Mouse (Mus musculus) testis, postnatal 14 days (tissue): ENCODE data around the gene Tmco3.
A peak's percentile ranks its signal among the peaks of the same experiment; 100 is the strongest.

Experiments used
- DNase-seq: peaks from one replicate; pipeline ENCODE4 v3.0.0; 2021; ENCODE audit warnings: low spot score

Tmco3 gene

DNA sequence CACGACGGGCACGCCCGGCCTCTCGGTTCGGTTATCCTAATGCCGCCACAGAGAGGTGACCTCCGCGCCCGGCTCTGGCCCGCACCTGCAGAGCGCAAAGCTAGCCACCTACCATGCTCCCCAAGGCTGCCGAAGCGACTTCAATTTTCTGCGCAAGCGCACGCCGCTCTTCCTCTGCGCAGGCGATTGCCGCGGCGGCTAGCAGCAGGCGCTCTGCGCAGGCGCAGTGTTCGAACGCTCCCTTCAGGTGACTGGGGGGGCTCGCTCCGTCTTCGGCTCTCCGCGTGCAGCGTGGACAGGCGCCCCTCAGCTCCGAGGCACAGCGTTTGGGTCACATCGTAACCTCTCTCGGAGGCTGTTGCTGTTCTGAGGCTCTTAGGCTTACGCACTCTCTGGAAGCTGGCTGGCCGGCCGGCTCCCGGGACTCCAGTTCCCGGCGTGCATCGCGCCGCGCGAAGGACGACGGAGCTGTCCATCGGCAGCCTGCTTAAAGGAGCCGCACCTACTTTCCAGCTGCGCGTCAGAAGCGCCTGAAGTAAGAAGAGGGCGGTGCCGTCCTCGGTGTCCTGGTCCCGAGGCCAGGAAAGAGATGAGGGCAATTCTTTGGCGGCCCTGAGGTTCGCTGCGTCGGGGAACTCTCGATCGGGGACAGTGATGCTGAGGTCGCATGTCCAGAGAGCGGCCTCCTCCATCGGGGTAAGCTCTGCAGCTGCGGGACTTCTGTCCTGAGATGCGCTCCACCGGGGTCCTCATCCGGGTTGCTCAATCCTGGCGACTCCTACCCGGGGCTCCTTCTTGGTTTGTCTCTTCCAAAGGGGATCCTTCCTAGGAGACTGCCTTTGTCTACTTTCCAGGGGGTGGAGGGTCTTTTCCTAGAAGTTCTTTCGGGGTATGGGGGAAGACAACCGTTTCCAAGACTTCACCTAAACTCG, at the start of gene Tmco3, which contains the start of gene Dcun1d2:
Gene Tmco3 (plus strand): TSS at position 499 of the 932 bp plus-strand sequence.
Gene Dcun1d2 (minus strand): TSS at position 440 of the 932 bp plus-strand sequence.
- peak; percentile 96 for DNase-seq

DNA sequence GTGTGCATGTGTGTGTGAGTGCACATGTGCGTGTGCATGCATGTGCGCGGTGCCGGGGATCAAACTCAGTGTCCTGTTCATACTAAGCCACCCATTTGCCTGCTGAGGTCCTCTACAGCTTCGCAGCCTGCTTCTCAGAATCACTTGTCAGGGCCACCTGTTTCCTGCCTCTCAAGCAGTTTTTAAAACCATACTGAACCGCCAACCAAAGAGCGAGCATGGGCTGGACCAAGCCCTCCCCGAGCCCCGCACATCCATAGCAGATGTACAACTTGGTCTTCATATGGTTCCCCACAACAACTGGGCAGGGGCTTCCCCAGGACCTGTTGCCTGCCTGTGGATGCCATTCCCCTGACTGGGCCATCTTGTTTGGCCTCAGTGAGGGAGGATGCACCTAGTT, 47.9 kb upstream of the Tmco3 start:
- DNase-seq = no peak

DNA sequence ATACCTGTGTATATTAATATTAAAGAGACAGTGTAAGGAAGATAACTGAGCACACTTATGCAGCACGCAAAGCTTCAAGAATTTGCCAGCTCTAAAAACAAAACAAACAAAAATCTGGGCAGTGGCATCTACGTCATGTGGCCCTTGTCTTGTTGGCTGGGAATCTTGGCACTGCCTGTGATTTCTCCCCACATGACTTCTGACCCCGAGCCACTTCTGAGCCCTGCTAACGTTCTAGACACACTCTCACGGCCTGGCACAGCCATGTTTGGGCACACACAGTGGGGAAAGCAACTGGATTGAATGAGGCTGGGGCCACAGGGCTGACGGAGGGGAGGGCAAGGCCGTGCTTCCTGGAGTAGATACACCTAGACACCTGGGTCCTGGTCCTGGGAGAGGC, 47.3 kb upstream of the Tmco3 start:
- DNase-seq = no peak

DNA sequence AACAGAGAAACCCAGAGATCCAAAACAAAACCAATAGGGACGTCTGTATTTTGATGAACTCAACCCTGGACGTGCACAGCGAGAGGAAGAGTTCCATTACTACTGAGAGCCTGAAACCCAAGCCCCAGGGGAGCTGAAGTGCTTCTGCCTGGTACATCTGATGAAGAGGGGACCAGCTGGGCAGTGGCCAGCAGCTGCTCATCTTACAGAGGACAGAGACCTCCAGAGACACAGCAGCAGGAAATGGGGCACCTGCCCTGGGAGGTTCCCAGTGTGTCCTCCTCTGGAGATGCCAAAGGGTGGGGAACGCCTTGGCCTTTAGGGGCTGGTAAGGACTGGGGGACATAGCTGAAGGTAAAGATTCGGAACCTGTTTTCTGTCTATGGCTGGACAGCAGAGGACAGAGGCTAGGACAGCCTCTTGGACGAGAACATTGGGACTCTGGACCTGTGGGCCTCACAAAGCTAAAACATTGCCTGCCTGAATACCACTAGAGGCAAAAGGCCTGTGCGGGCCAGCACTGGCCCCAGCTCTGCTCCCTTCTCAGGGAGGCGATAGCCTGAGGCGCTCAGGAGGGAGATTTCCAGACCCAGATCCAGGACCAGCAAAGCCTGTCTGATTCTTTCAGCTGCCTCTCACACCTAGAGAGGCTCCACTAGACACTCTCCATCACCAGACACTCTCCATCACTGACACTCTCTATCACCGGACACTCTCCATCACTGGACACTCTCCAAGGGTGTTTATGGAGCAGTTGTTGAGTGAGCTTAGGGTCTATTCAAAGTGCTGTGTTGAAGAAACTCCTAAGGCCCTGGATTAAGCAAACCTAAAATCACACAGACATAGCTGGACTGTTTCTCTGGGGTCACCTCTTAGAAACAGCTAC, 44.8 kb upstream of the Tmco3 start:
- no peak for DNase-seq

DNA sequence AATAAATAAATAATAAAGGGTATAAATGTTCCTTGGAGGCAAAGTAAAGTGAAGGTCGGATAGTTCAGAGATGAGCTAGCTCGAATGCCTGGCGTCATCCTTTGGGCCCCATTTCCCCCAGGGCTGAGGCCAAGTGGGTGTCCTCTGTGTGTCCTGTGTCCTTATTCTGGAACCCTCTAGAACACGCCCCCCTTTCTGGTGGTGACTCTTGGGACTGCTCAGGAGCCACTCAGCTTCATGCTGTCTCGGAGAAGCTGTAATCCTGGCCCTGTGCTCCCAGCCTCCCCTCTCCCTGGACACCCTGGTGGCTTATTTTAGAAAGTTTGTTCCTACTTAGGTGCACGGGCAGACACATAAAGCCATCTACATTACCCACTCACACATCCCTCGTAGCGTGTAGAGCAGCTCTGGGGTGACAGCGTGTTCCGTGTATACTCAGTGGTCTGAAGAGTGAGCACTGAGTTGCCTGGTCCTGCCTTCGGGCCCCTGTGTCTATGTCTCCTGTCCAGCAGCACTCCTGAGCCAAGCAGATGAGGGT, 43.6 kb upstream of the Tmco3 start:
- no peak for DNase-seq

DNA sequence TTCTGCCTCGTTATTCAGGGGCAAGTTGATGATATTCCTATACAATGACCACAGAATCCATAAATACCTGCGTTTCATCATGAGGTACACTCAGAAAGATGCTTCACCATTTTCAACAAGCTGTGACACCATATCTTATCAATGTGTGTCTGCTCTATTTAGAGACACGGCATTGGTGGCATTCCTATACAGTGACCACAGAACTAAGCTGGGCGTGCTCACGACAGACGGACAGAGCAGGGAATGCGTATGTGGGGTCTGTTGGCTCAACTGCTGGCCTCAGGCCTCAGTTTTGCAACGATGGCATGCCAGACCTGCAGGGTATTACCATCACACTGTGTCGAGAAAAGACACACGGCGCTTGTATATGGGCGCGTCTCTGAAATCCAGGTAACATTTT, 35.2 kb upstream of the Tmco3 start:
- no peak for DNase-seq

DNA sequence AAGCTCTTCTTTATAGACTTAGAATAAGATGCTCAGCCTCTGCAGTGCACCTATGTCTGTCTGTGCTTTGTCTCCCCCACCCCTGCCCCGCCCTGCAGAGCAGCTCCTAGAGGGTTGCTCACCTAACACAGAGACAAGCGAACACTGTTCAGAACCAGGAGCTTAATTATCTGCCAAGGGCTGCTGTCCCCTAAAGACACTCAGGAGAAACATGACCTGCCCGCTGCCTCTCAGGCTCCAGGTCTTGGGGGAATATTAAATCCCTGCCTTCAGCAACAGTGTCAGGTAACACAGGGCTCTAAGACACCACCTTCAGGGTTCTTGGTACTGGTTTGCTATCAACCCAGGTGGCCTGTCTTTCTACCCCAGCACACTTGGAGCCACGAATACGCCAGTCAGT, 34.6 kb upstream of the Tmco3 start:
- DNase-seq = no peak

DNA sequence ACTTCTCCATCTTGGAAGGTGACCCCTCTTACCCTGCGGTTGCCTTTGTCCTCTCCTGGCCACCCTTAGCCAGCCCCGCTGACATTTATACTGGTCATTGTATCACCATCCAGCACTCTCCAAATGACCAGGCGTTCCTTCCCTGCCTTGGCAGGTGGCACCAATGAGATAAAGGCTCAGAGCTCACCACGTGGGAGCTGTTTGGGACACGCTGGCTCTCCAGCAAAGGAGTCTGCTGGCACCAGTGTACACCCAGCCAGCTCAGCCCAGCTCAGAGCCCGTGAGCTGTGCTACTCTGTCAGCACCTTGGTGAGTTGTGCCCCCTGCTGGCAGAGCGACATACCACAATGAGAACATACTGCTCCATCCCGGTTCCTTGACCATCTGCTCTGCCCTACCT, 34.0 kb upstream of the Tmco3 start, which contains the start of gene Adprhl1:
Gene Adprhl1 (minus strand): TSS at position 144 of the 400 bp plus-strand sequence.
- peak; percentile 68 for DNase-seq

DNA sequence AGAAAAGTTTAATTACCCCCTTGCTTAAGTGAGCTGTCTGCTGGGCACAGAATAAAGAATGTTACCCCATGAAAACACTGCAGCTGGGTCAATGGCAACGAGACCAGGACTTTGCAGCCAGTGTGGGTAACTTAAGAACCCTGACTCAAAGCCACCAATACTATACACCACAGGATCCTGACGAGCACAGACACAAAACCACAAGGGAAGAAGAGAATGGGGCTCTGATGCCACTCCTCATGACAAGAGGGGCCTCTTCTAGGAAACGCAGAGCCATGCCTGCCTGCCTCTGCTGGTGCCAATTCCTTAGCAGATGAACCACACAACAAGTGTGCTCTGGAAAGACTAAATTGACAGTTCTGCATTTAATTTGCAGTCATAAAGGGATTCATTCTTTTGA, 24.6 kb upstream of the Tmco3 start:
- DNase-seq = no peak

DNA sequence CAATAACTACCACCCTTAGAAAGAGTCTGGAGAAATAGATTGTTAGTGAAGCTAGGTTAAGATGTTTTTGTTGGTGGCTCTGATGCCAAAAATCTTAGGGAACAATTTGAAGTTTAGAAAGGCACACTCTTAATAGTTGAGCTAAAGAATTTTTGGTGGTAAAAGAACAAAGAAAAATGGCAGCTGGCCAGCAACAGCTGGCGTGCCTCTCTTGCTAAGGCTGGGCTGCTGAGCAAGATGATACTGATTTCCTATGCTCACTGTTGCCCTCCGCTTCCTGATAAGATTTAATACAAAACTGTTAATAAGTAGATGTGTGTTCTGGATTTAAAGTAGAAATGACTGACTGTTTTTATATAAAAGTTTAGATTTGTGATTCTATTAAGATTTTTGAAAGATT, 20.4 kb upstream of the Tmco3 start:
- no peak for DNase-seq

DNA sequence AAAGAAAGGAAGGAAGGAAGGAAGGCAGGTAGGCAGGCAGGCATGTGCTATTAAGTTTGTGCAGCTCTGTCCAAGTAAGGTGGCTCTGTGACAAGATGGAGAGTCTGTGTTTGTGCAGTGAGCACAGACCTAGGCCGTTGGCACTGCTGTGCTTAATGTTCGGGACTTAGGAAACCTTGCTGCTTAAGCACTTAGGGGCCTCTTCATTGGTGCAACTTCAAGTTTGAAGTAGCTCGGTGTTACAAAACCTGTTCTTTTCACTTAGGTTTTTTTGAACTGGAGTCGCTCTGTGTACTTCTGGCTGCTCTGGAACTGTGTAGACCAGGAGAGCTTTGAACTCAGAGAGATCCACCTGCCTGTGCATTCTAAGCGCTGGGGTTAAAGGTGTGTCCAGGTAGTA, 15.2 kb upstream of the Tmco3 start:
- DNase-seq = no peak

DNA sequence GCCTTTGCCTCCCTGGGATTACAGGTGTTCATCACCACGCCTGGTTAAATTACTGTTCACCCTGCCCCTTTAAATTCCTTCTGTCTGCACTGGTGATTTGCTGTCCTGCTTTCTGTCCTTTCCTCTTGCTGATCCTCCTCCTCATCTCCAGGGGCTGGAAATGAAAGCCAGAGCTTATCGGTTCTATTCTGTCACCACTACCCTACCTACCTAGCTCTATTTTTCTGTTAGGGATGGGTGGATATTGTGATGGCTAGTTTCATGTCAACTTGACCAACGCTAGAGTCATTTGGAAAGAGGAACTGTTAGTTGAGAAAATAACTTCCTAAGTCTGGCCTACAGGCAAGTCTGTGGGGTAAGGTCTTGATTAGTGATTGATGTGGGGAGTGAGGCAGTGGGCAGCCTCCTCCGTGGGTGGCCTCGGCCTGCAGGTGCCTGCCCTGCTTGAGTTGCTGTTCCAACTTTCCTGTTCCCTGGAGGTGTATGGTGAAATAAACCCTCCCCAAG, 11.0 kb upstream of the Tmco3 start:
- no peak for DNase-seq

DNA sequence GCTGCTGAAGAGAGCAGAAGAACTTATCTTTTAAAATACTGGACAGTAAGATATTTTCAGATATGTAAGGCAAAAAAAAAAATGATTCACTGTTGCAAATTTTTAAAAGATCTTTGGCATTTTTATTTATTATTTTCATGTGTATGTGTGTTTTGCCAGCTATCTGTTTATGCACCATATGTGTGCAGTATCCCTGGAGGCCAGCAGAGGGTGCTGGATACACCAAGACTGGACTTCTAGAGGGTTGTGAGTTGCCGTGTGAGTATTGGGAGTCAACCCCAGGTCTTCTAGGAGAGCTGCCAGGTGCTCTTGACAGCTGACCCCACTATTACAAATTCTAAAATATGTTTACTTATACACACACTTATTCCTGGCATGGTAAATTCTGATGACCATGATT, 4.8 kb upstream of the Tmco3 start:
- DNase-seq = no peak

DNA sequence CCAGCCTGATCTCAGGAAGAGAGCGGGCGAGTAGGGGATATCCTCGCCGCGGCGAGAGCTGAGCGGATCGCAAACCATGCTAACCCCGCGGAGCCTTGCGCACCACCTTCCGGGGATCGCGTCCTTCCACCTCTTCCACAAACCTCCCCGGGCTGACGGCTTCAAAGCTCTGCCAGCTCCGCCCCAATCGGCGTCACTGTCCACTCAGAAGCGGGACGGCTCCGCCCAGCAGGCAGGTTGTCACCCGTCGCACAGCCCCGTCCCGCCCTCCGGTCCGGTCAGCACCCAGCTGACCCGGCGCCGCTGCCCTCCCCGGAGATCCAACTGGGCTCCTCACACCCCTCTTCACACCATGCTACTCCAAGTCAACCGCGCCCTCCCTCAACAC, 692 bp upstream of the Tmco3 start:
- DNase-seq = peak; percentile 87

DNA sequence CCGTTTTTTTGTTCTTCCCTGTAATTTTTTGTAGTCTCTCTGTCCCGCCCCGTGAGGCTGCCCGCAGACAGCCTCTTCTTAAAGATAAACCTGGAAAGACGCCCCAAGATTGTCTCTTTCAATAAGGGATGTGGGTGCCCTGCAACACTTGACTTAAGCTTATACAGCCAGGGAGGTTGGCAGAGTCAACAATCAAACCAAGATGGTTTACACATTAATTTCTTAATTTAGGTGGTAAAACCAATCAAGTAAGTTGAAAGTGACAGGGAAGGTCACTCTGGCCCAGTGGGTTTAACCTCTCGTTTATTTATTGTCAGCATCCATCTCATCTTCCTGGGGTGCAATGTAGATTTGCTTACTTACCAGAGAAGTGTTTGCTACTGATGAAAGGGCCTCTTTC, 656 bp downstream of the Tmco3 start:
- no peak for DNase-seq

DNA sequence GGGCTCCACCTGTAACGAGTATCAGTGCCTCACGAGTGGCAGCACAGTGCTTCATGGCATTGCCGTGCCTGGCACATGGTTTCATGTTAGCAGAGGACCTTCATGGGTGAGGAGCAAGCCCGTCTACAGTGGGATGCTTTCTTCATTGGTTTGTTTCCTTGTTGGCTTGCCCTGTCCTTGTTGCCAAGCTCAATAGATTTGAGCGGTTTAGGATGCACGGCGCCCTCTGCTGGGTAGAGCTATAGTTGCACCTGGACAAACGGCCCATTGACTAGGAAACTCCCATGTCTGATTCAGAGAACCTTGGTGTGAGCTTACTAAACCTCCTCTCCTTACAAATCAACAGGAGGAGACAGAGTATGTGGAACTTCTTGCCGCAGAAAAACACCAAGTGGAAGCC, 4.4 kb downstream of the Tmco3 start:
- peak; percentile 63 for DNase-seq

DNA sequence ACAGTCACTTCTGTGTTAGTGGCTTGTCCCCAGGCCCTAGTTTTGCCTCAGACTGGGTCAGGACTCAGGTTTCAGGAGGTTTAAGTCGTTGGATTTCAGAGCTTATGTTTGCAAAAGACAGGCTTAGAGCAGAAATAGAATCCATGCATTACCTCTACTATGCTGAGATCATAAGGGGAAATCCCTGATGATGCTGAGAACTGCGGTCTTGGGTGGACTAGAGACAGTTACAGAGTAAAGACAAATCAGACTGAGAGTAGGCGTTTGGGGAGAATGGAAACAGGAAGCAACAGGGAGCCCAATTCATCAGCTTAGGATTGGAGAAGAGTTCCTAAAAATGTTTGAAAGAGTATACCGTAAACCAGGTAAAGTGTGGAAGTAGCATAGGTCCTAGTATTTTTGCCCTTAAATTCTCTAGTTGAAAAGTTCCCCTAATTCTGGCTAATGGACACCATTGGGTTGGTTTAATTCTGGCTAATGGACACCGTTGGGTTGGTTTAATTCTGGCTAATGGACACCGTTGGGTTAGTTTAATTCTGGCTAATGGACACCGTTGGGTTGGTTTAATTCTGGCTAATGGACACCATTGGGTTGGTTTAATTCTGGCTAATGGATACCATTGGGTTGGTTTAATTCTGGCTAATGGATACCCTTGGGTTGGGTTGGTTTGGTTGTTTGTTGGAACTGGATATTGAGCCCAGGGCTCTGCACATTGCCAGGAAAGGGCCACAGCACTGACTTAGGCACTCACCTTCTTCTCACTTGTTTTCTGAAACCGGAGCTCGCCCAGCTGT, 5.9 kb downstream of the Tmco3 start:
- DNase-seq = no peak

DNA sequence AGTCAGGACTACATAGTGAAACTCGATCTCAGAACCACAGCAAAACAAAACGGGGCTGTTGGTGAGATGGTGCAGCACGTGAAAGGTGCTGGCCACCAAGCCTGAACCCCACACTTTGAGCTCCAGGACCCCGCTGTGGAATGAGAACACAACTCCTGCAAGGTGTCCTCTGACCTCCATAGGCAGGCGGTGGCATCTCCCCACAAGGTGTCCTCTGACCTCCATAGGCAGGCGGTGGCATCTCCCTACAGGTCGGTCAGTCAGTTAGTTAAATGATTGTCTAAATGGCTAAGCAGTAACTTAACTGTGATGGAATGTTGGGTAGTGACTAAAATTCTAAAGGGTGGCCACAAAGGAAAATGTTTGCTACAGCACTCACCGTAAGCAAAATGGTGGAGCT, 11.6 kb downstream of the Tmco3 start:
- no peak for DNase-seq

DNA sequence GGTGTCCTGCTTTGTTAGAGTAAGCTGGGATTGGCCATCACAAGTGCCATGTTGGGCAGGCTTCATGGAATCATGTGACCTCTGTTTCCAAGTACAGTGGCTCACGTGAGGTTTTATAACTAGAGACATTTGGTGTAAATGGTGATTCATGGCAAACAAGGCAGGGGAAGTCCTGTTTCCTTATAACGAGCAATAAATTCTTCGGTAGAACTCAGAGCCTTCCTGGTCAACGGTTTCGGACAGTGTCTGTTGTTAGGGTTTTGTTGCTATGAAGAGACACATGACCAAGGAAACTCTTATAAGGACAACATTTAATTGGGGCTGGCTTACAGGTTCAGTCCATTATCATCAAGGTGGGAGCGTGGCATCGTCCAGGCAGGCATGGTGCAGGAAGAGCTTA, 13.0 kb downstream of the Tmco3 start:
- no peak for DNase-seq

DNA sequence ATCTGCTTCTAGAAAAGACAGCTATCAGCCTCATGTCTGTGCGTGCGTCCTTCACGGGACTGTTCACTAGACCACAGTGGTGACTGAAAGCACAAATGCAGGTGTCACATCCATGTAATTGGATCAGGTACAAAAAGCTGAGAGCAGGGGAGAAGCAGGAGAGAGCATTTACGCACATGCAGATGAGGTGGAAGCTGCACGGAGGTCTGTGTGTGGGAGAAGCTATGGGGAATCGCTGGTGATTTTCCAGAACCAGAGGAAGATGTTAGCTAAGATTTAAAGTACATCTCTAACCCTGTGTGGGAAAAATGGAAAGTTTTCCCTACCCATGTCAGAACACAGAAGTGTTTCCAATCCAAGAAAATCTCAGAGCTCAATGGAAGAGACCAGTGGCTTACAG, 17.5 kb downstream of the Tmco3 start:
- DNase-seq = no peak

DNA sequence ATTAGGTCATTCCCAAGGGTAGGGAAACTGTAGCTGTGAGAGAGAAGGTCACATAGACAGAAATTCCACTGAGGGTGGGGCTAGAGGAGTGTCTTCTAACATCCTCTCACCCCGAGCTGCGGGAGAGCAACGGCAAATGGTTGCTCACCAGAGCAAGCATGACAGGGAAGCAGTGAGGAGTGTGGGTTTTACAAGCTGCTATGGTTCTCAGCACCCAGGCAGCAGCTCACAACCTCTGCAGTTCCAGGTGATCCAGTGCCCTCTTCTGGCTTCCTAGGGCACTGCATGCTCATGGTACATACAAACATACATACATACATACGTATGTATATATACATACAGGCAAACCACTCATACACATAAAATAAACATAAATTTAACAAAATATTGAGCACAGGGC, 17.9 kb downstream of the Tmco3 start:
- DNase-seq = no peak
